Mouse (Mus musculus) MEL (cell line): Measurements from ENCODE around the gene Tnfsf11. TPM values are rescaled to one million over a fixed set of nuclear protein-coding genes. Genes with fewer than 3 reads are reported as not detected.

ENCODE experiments used
- DNase-seq: peaks from one replicate; pipeline ENCODE4 v3.0.0; 2011; ENCODE audit warnings: low read depth, low spot score
- H3K27ac ChIP-seq: 2 replicates; pipeline ENCODE4 v1.5.1; 2012; ENCODE audit warnings: low read depth, mild to moderate bottlenecking, control low read depth, low read length, moderate library complexity; ENCODE audit not compliant: control insufficient read depth
- H3K27me3 ChIP-seq, 2 experiments: fragments of 150-350 bp in 1 of 2; sonication (generic) in 1 of 2; 2 replicates each; pipeline ENCODE4 v1.6.1; 2012; ENCODE audit warnings: low read length in 2 of 2, mild to moderate bottlenecking in 2 of 2, improper control_type of control experiment in 1 of 2, moderate library complexity in 1 of 2; ENCODE audit not compliant: insufficient read depth in 2 of 2, control insufficient read depth in 1 of 2
- H3K36me3 ChIP-seq, 2 experiments: 2 replicates each; pipeline ENCODE4 v1.6.1; 2012 to 2014; ENCODE audit warnings: low read length in 2 of 2, improper control_type of control experiment in 1 of 2, inconsistent platforms in 1 of 2, mild to moderate bottlenecking in 1 of 2; ENCODE audit not compliant: insufficient read depth in 2 of 2, control insufficient read depth in 1 of 2
- H3K4me1 ChIP-seq, 2 experiments: fragments of 150-350 bp in 1 of 2; sonication (generic) in 1 of 2; 2 replicates each; pipeline ENCODE4 v1.6.1; 2012; ENCODE audit warnings: low read length in 2 of 2, improper control_type of control experiment in 1 of 2, mild to moderate bottlenecking in 1 of 2; ENCODE audit not compliant: insufficient read depth in 2 of 2, control insufficient read depth in 1 of 2
- H3K4me3 ChIP-seq, 2 experiments: fragments of 150-350 bp in 1 of 2; sonication (generic) in 1 of 2; 2 replicates each; pipeline ENCODE4 v1.5.1; 2012; ENCODE audit warnings: low read depth in 2 of 2, low read length in 2 of 2, mild to moderate bottlenecking in 2 of 2, moderate library complexity in 2 of 2, control low read depth in 1 of 2, improper control_type of control experiment in 1 of 2; ENCODE audit not compliant: control insufficient read depth in 1 of 2, insufficient read depth in 1 of 2
- H3K79me2 ChIP-seq: 2 replicates; pipeline ENCODE4 v1.6.1; 2012; ENCODE audit warnings: mild to moderate bottlenecking, low read length, moderate library complexity; ENCODE audit not compliant: control insufficient read depth, poor library complexity, insufficient read depth
- H3K9ac ChIP-seq: 2 replicates; pipeline ENCODE4 v1.6.1; 2012; ENCODE audit warnings: low read depth, mild to moderate bottlenecking, control low read depth, low read length, moderate library complexity; ENCODE audit not compliant: control insufficient read depth, poor library complexity, severe bottlenecking
- H3K9me3 ChIP-seq: fragments of 150-350 bp; sonication (generic); replicated peaks from 2 replicates; pipeline ENCODE4 v1.6.1; 2012; ENCODE audit warnings: mild to moderate bottlenecking, low read length, improper control_type of control experiment, moderate library complexity; ENCODE audit not compliant: insufficient read depth
- BHLHE40 ChIP-seq: IDR thresholded peaks from 2 replicates; pipeline ENCODE4 v1.6.1; 2012; ENCODE audit warnings: low read depth, mild to moderate bottlenecking, inconsistent platforms, low read length, improper control_type of control experiment, borderline replicate concordance
- CHD1 ChIP-seq: IDR thresholded peaks from 2 replicates; pipeline ENCODE4 v1.6.1; 2012; ENCODE audit warnings: low read depth, mild to moderate bottlenecking, inconsistent platforms, low read length, improper control_type of control experiment
- CTCF ChIP-seq, 3 experiments: IDR thresholded peaks in 2 of 3; conservative IDR thresholded peaks in 1 of 3; 2 replicates each; pipeline ENCODE4 v1.5.1; 2011 to 2012; ENCODE audit warnings: low read length in 3 of 3, low read depth in 2 of 3, mild to moderate bottlenecking in 2 of 3, improper control_type of control experiment in 1 of 3, inconsistent platforms in 1 of 3, mixed read lengths in 1 of 3, moderate library complexity in 1 of 3; ENCODE audit not compliant: control insufficient read depth in 1 of 3, insufficient read depth in 1 of 3, poor library complexity in 1 of 3, severe bottlenecking in 1 of 3
- E2F4 ChIP-seq: IDR thresholded peaks from 2 replicates; pipeline ENCODE4 v1.6.1; 2011; ENCODE audit warnings: low read depth, low read length, improper control_type of control experiment, borderline replicate concordance
- ELF1 ChIP-seq: IDR thresholded peaks from 2 replicates; pipeline ENCODE4 v1.6.1; 2014; ENCODE audit warnings: low read depth, mild to moderate bottlenecking, inconsistent platforms, low read length, improper control_type of control experiment, moderate library complexity
- EP300 ChIP-seq, 2 experiments: IDR thresholded peaks; 2 replicates each; pipeline ENCODE4 v1.6.1; 2011; ENCODE audit warnings: improper control_type of control experiment in 2 of 2, low read length in 2 of 2, low read depth in 1 of 2, mild to moderate bottlenecking in 1 of 2
- HCFC1 ChIP-seq: IDR thresholded peaks from 2 replicates; pipeline ENCODE4 v1.6.1; 2012; ENCODE audit warnings: low read depth, mild to moderate bottlenecking, inconsistent platforms, low read length, improper control_type of control experiment, moderate library complexity
- JUND ChIP-seq: IDR thresholded peaks from 2 replicates; pipeline ENCODE4 v1.6.1; 2011; ENCODE audit warnings: low read depth, mild to moderate bottlenecking, improper control_type of control experiment, low read length
- KAT2A ChIP-seq: conservative IDR thresholded peaks from 2 replicates; pipeline ENCODE4 v1.6.1; 2012; ENCODE audit warnings: low read depth, low read length, improper control_type of control experiment, inconsistent platforms
- MAZ ChIP-seq: IDR thresholded peaks from 2 replicates; pipeline ENCODE4 v1.6.1; 2012; ENCODE audit warnings: low read depth, mild to moderate bottlenecking, inconsistent platforms, low read length, improper control_type of control experiment
- MEF2A ChIP-seq: IDR thresholded peaks from 2 replicates; pipeline ENCODE4 v1.6.1; 2014; ENCODE audit warnings: low read depth, mild to moderate bottlenecking, inconsistent platforms, low read length, improper control_type of control experiment; ENCODE audit not compliant: poor library complexity, insufficient replicate concordance, severe bottlenecking; ENCODE audit errors: extremely low read depth
- MXI1 ChIP-seq: IDR thresholded peaks from 2 replicates; pipeline ENCODE4 v1.6.1; 2011; ENCODE audit warnings: mild to moderate bottlenecking, low read depth, low read length, improper control_type of control experiment
- MYB ChIP-seq: IDR thresholded peaks from 2 replicates; pipeline ENCODE4 v1.6.1; 2011; ENCODE audit warnings: mild to moderate bottlenecking, low read depth, low read length, improper control_type of control experiment
- MYC ChIP-seq: IDR thresholded peaks from 2 replicates; pipeline ENCODE4 v1.6.1; 2011; ENCODE audit warnings: low read depth, mild to moderate bottlenecking, low read length, improper control_type of control experiment, moderate library complexity
- POLR2AphosphoS5 ChIP-seq: IDR thresholded peaks from 2 replicates; pipeline ENCODE4 v1.6.1; 2012; ENCODE audit warnings: low read depth, borderline replicate concordance, mild to moderate bottlenecking, inconsistent platforms, low read length, moderate library complexity, mixed read lengths
- RCOR1 ChIP-seq: IDR thresholded peaks from 2 replicates; pipeline ENCODE4 v1.6.1; 2012; ENCODE audit warnings: low read depth, mild to moderate bottlenecking, inconsistent platforms, low read length, improper control_type of control experiment
- SIN3A ChIP-seq: IDR thresholded peaks from 2 replicates; pipeline ENCODE4 v1.6.1; 2012; ENCODE audit warnings: low read length, improper control_type of control experiment, inconsistent platforms
- SMC3 ChIP-seq: IDR thresholded peaks from 2 replicates; pipeline ENCODE4 v1.6.1; 2011; ENCODE audit warnings: low read depth, low read length, improper control_type of control experiment
- TAL1 ChIP-seq: IDR thresholded peaks from 2 replicates; pipeline ENCODE4 v1.6.1; 2012; ENCODE audit warnings: mild to moderate bottlenecking, inconsistent platforms, low read length, moderate library complexity, mixed read lengths
- TBP ChIP-seq: IDR thresholded peaks from 2 replicates; pipeline ENCODE4 v1.8.0; 2011; ENCODE audit warnings: low read depth, low read length, improper control_type of control experiment
- TCF12 ChIP-seq: IDR thresholded peaks from 2 replicates; pipeline ENCODE4 v1.6.1; 2014; ENCODE audit warnings: low read depth, mild to moderate bottlenecking, inconsistent platforms, low read length, improper control_type of control experiment, moderate library complexity
- UBTF ChIP-seq: IDR thresholded peaks from 2 replicates; pipeline ENCODE4 v1.6.1; 2012; ENCODE audit warnings: low read depth, mild to moderate bottlenecking, inconsistent platforms, low read length, improper control_type of control experiment, moderate library complexity, borderline replicate concordance; ENCODE audit not compliant: insufficient read depth
- USF1 ChIP-seq: IDR thresholded peaks from 2 replicates; pipeline ENCODE4 v1.6.1; 2014; ENCODE audit warnings: low read depth, mild to moderate bottlenecking, inconsistent platforms, low read length, improper control_type of control experiment, moderate library complexity
- ZNF384 ChIP-seq: IDR thresholded peaks from 2 replicates; pipeline ENCODE4 v1.6.1; 2012; ENCODE audit warnings: low read depth, mild to moderate bottlenecking, inconsistent platforms, low read length, improper control_type of control experiment
- polyA plus RNA-seq, 2 experiments: library from polyadenylated mRNA; stranded (reverse) in 1 of 2; unstranded in 1 of 2; fragments of >175 nt in 1 of 2; fragments of >200 nt in 1 of 2; gene quantifications; 2 replicates each; pipeline versions ENCODE4 v1.2.1 to v1.2.4; 2012; ENCODE audit warnings: low replicate concordance in 2 of 2, low read depth in 1 of 2; ENCODE audit not compliant: insufficient read length in 2 of 2, insufficient read depth in 1 of 2, missing spikeins in 1 of 2
- total RNA-seq: library from RNA; depleted of rRNA; stranded (reverse); fragments of 300-350 nt; gene quantifications from 2 replicates; pipeline ENCODE4 v1.2.3, GENCODE M21; 2012

The Tnfsf11 gene
- total and polyA plus RNA-seq, 3 experiments: not detected

GRCm38 (mm10) chr14:78320248-78320647 is 12.4 kb upstream of the Tnfsf11 start:
- H3K9ac ChIP-seq: no peak overlapping the region

GRCm38 (mm10) chr14:78319580-78319979 is 11.7 kb upstream of the Tnfsf11 start:
- TF ChIP-seq E2F4 (no peak), CHD1 (no peak), MYC (no peak), CTCF (IDR thresholded peaks at IDR 0.05 in 2 of 3, conservative IDR thresholded peaks at IDR 0.05 in 1 of 3; ENCODE audit: control insufficient read depth in 1 of 3, insufficient read depth in 1 of 3, low read depth in 2 of 3, low read length in 3 of 3, poor library complexity in 1 of 3, severe bottlenecking in 1 of 3) (no peak), MEF2A (no peak), MXI1 (no peak), BHLHE40 (no peak), JUND (no peak), SIN3A (no peak), USF1 (no peak), ZNF384 (no peak)
- H3K4me1 ChIP-seq: no peaks in the 10 kb centered on the region
- no peak overlapping the region for H3K27ac ChIP-seq

More at GRCm38 (mm10) chr14:78320248-78320647, 12.4 kb upstream of the Tnfsf11 start:
- Histone ChIP-seq H3K36me3 (no peaks in the 10 kb centered on the region), H3K27me3 (no peaks in the 10 kb centered on the region), H3K79me2 (no peaks in the 10 kb centered on the region), H3K27ac (no peak overlapping the region), H3K4me1 (no peaks in the 10 kb centered on the region), H3K9me3 (no peaks in the 10 kb centered on the region), H3K4me3 (no peak overlapping the region)
- TF ChIP-seq BHLHE40 (no peak), USF1 (no peak), RCOR1 (no peak), MYB (no peak), HCFC1 (no peak), ELF1 (no peak), UBTF (no peak), TAL1 (no peak), TCF12 (no peak), KAT2A (no peak), EP300 (IDR thresholded peaks at IDR 0.05; ENCODE audit: low read depth in 1 of 2, low read length in 2 of 2) (no peak), TBP (no peak), SIN3A (no peak), POLR2AphosphoS5 (no peak), MAZ (no peak), JUND (no peak), SMC3 (no peak)
- no peak for DNase-seq

More at GRCm38 (mm10) chr14:78319580-78319979, 11.7 kb upstream of the Tnfsf11 start:
- H3K36me3 ChIP-seq: no peaks in the 10 kb centered on the region
- DNase-seq: no peak
- no peak overlapping the region for H3K9ac ChIP-seq
- no peaks in the 10 kb centered on the region for H3K9me3 ChIP-seq
- H3K79me2 ChIP-seq: no peaks in the 10 kb centered on the region
- H3K4me3 ChIP-seq: no peak overlapping the region
- no peaks in the 10 kb centered on the region for H3K27me3 ChIP-seq
